Mouse (Mus musculus) frontal cortex, adult (tissue): Measurements from ENCODE around the gene Gm10134.
"Not testable (repeated sequence)": the region's sequence is repeated elsewhere in the genome, so short reads cannot be mapped to it uniquely, and the experiment has no call there.

Experiments used
- ATAC-seq: cut with Nextera tagmentation; 2 replicates; pipeline ENCODE4 v1.9.2; 2017; ENCODE audit warnings: mild to moderate bottlenecking, moderate library complexity, mixed read lengths; ENCODE audit not compliant: low TSS enrichment

Gene Gm10134

DNA sequence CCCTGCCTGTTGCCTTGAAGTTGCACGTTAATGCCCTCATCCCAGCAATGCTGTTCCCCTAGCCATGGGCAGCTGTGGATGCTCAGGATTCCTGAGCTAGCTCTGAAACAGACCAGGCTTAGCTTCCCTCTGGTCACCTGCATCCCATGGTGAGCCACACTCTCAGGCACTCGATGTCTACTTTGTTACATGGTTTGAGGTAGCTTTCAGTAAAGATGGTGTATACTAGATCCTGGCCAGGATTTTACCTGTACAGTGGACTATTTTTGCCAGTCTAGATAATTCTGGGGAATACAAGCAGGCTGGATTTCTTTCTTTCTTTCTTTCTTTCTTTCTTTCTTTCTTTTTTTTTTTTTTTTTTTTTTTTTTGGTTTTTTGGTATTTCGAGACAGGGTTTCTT lies at the start of gene Gm10134:
TSS of gene Gm10134 (plus strand) at position 301 of the 400 bp plus-strand sequence.
- ATAC-seq, result no peak

DNA sequence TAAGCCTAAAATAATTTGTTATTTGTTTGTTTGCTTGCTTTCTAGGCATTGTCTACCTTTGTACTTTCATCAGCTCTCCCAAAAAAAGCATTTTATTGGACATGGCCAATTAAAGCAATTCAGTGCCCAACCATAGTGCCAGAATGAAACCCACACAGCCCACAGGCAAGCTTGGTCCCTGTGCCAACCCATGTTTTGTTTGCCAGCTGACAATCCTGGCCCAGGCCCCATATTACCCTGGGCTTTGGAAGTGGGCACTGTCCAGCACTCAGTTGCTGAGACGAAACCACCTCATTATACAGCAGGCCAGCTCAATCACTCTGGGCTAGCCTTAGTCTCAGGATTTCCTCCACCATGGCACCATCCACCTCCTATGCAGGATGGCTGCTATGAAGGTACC lies 49.3 kb upstream of the Gm10134 start:
- ATAC-seq, result no peak

DNA sequence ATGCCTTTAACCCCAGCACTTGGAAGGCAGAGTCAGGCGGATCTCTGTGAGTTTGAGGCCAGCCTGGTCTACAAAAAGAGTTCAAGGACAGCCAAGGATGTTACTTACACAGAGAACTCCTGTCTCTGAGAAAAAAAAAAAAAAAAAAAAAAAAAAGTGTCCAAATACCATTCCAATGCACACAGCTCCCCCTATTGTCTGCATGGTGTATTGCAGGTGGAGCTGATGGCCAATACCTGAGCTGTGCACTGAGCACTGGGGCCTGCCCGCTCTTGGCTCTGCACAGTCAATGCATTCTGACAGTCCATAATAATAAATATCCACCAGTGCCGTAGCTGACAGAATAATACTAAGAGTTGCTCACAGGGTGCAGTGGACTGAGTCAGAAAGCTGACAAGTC lies 42.0 kb upstream of the Gm10134 start:
- ATAC-seq, result no peak

DNA sequence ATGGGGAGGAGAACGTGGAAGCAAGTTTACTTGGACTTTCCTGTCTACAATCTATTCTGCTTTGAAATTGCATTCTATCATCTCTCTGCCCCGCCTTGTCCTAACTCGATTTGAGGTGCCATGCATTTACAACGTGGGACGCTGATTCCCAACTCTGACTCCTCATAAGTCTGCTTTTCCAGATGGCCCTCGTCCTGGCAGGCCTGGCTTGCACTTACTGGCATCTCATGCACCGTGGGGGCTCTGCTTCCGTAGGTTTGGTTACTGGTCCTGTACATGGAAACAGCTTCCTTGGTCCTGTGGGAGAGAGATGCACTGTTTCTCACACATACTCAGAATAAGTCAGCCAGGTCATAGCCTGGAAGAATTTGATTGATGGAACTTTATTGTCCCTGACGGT lies 41.0 kb upstream of the Gm10134 start:
- ATAC-seq, result no peak

DNA sequence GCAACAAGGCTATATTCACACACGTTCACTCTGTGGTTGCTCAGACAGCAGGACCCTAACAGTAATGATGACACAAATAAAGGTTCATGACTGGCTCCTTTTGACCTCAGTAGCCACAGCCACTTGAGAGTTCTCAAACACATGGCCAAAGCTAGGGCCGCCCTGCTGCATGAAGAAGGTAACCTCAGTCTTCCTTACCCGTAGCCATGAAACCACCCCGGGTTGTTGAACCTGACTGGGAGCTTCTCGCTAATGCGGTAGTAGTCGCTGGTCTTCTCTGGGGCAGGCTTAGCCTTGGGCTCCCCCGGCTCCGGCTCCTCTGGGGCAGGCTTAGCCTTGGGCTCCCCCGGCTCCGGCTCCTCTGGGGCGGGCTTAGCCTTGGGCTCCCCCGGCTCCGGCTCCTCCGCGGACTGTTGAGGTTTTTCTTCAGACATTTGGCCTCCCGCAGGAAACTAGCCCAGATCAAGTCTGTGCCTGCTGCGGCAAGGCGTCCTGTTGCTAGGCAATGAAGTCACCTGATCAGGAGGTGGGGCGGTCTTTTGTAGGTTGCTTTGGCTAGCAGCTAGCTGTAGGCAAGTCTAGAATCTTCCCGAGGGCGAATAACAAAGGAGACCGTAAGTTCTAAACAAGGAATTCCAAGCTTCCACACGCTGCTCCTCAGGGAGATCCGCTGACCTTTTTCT lies 39.9 kb upstream of the Gm10134 start, which contains the start of gene 1700007K13Rik:
TSS of gene 1700007K13Rik (minus strand) at position 497 of the 683 bp plus-strand sequence.
- peak; percentile 81 for ATAC-seq

DNA sequence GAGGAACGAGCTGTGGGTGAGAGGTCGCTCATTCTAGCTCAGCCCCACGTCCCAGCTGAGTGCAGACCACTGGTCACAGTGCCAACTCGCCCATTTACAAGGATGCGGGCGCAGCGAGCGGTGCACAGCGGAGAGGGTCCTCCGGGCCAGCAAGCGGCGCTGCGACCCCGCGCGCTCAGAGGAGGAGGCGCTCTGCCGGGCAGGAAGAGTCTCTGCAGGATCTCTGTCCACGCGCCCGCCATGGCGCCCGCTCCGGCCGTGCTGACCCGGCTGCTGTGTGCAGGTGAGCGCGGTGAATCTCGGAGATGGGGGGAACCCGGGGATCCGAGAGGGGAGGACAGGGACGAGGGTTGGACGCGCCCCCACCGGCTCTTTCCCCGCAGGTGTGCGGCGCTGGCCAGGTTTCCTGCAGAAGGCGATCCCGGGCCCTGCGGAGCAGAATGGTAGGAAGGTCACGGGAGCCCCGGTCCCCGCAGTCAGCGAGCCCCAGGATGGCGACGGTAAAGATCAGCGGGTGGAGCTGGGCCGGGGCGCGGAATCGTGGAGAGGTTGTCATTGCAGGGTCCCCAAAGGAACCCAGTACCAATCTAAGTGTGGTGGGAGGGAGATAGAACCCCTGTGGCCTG lies 37.9 kb upstream of the Gm10134 start, which contains the start of gene Mrps2:
TSS of gene Mrps2 (plus strand) at position 207 of the 626 bp plus-strand sequence.
- ATAC-seq, result peak; percentile 89

DNA sequence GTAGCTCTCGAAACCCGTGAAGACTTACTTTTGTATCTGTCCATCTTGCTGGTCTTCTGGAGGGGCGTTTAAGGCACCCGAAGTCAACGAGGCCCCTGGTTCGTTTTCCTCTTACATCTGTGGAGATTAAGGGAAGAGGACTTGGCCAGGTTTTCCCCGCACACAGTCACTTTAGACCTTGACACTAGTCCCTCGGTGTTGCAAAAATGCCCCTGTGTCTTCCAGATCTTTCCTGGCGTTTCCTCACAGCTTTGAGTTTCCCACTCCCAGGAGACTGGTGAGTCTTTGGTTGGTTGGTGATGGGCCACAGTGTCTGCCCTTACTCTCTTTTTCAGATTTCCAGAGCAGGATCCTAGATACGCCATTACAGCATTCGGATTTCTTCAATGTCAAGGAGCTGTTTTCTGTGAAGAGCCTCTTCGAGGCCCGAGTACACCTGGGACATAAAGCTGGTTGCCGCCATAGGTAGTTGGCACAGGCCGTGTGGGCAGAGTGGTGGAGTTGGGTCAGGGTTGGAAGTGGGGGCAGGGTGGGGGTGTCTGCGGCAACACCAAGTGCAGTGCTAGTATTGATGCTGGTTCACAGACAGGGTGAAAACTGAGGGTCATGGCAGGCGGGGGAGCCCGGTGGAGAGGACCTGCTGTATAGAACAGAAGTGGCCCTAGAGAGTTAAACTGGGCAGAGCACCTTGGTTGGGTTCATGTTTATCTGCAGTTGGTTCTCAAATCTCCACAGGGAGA lies 37.2 kb upstream of the Gm10134 start:
- no peak for ATAC-seq

DNA sequence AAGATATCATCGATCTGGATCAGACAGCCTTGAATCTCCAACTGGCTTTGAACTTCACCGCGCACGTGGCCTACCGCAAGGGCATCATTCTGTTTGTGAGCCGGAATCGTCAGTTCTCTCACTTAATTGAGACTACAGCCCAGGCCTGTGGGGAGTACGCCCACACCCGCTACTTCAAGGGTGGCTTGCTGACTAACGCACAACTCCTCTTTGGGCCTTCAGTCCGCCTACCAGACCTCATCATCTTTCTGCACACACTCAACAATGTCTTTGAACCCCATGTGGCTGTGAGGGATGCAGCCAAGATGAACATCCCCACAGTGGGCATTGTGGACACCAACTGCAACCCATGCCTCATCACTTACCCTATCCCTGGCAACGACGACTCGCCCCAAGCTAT lies 36.4 kb upstream of the Gm10134 start:
- ATAC-seq, result no peak

DNA sequence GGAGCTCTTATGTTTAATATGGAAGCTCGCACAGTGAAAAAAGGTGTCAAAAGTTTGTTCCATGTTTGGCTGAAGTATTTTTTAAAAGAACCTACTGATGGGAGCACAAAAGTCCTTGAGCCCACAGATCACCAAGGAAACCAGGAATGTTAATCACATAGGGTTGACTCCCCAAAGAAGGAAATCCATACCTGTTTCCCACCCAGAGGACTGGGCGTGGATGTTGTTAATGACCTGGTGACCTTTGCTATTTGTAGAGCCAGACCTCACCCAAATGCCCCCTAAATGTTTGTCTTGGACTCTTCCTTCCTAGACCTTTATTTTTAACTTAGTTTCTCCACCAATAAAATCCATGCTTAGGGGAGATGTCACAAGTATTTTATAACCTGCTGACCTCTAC lies 35.3 kb upstream of the Gm10134 start:
- no peak for ATAC-seq

DNA sequence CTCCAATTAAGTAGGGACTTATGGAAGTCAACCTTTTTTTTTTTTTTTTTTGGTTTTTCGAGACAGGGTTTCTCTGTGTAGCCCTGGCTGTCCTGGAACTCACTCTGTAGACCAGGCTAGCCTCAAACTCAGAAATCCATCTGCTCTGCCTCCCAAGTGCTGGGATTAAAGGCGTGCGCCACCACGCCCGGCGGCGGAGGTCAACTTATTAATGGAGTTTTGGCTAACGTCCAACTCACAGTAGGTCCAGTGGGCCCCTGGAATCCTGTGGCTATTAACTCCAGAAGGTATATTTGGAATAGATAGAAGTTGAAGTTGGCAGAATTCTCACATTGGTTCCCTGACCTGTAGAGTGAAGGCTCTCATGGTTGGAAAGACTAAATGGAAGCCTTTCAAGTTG lies 33.9 kb upstream of the Gm10134 start:
- ATAC-seq, result not testable (repeated sequence)

DNA sequence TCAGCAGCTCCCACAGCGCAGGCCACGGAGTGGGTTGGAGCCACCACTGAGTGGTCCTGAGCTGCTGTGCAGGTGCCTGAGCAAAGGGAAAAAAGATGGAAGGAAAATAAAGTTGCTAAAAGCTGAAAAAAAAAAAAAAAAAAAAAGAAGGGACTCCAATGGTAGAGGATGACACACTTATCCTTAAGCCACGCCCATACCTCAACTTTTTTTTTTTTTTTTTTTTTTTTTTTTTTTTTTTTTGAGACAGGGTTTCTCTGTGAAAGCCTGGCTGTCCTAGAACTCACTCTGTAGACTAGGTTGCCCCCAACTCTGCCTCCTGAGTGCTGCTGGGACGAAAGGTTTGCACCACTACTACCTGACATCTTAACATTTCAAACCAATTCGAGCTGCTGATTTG lies 27.9 kb upstream of the Gm10134 start:
- ATAC-seq, result not testable (repeated sequence)

DNA sequence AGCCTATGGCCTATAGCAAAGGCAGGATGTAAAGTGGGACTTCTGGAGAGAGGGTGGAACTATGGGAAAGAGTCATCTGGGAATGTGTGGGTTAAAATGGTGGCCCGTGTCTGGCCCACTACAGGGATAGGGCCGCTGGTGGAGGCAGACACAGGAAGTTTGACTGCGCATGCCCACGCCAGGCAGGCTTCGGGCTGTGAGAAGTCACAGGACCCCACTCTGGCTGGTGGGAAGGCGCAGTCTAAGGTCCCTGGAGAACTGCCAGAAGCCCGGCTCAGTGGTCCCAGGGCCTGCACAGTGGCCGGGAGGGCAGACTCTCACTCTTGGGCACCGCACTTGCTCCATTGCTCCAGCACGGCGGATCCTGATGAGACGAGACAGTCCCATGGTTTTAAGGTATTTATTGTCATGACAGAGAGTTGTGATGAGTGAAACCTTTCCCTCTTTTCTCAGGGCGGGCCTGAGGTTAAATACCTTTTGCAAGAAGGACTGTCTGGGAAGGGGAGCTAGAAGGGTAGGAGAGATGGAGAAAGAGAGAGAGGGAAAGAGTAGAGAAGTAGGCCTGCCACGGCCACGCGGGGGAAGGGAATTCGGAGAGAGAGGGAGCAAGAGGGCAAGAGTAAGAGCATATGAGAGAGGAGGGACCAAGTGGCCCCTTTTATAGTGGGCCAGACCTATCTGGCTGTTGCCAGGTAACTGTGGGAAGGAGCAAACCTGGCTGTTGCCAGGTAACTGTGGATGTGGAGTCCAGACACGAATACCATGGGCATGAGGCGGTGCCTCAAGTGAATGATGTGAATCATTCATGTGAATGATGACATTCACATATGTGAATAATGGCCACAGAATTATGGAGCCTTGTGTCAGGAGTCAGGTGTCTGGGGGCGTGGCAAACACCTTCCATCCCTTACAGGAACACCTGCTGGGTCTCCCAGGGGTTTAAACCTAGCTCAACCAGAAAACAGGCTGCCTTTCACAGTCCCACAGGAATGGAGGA lies 26.4 kb upstream of the Gm10134 start:
- no peak for ATAC-seq

DNA sequence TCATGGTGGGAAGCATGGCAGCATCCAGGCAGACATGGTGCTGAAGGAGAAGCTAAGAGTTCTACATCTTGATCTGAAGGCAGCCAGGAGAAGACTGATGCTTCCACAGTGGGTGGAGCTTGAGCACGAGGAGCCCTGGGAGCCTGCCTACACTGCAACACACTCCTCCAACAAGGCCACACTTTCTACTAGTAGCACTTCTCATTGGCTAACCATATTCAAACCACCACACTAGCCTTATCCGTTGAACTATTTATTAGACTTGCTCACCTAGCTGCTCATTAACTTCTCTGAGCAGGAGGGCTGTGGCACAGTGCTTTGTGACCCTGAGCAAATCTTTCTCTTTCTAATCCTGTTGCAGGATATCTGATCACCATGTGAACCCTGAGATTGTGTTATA lies 22.0 kb upstream of the Gm10134 start:
- ATAC-seq, result no peak

DNA sequence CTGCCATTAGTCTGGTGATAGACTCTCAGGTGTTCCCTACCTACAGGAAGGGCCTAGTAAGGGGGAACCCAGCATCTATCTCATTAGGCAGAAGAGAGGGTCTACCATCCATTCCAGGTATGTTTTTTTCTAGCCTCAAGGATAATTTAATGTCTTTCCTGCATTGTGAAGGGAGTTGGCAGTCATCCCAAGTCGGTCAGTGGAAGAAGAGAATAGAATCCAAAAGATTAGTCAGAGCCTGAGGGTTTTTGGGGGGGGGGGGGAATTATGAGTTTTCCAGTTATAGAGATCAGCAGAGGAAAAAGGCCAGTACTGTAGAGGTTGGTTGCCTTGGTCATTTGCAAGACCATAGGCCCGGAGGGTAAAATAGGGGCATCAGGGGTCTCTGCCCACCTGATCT lies 11.4 kb upstream of the Gm10134 start:
- no peak for ATAC-seq

DNA sequence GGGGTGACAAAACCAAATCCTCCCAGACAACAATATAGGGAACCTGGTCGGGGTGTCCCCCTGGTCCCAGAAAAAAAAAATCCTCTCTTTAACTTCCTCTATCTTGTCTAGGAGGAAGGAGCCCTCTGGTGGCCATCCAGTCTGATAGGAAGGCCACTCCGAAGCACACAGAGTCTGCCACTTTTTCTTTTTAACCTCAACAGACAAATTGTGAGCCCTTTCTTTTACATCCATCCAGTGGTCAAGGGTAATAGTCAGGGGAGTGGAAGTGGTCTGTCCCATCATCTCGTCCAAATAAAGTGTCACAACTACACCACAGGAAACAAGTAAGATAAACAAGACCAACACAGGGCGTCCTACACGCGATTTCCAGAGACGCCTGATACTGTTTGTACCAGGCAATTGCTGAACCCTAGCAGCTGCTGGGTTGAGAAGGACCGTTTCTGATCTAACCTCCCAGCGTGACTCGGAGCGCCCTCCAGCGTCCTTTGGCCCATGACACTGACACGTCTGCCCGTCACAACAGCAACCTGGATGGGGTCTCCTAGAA lies 10.6 kb upstream of the Gm10134 start:
- no peak; the same call in 1 of the 2 replicates for ATAC-seq

DNA sequence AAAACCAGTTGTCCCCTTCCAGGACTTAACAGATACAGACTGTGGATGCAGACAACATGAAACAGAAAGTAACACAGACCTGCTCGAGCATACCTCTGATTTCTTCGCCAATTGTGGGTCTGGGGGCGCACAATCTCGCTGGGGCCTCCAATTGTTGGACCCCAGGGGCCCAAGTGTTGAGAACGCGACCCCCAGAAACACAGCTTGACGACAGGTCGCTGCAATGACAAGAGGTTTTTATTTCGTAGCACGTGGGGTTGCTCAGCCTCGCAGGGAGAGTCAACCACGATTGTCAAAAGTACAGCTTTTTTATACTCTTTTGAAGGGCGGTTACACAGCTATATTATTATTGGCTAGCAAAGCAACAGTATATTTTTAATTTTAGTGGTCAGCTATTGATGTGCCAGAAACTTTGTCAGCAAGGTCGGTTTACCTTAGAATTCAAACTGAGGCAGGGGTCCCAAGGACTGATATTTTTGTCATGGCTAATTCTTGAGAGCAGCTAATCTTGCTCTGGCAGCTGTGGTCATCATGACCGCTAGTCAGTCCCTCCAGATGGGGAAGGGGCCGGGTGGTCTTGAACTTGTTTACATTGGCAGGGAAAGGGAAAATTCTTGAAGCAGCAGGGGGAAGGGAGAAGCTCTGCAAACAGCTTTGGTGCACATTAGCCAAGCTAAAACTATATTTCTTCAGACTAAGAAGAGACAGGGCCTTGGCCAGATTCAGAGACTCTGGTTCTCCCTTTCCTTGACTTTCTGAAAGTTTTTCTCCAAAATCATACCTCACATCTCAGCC lies 9.9 kb upstream of the Gm10134 start:
- no peak for ATAC-seq

DNA sequence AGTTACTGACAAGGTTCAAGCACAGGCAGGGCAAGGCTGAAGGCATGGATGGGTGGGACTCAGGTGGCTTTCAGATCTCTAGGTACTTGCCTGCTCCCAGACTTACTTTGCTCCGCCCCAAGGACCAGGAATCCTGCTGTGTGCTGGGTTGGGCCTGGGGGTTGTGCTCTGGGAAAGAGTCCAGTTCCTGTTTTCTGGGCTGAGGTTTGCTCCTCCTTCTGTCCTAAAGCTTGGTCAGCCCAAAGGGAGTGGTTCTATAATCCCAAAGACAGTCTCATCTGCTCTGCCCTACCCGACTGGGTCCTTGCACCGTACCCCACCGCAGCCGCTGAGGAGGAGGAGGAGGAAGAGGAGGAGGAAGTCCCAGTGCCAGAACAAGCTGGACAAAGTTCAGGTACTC lies 9.2 kb upstream of the Gm10134 start, which contains the start of gene Gbgt1:
TSS of gene Gbgt1 (plus strand) at position 221 of the 400 bp plus-strand sequence.
- no peak for ATAC-seq

DNA sequence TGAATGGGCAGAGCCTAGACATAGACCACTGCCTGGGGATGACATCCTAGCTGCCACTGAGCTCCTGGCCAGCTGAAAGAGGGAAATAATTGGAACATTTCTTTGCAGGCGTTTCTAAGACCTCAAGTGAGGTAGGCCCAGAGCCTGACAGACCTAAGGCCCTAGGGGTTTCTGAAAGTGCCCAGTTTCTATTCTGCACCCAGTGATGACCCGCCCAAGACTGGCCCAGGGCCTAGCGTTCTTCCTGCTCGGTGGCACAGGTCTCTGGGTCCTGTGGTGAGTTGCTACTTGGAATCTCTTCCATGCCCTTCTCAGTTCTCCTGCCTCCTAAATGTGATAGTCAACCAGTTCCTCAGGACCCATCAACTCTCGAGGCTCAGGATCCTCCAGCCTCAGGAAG lies 8.3 kb upstream of the Gm10134 start:
- ATAC-seq, result no peak

DNA sequence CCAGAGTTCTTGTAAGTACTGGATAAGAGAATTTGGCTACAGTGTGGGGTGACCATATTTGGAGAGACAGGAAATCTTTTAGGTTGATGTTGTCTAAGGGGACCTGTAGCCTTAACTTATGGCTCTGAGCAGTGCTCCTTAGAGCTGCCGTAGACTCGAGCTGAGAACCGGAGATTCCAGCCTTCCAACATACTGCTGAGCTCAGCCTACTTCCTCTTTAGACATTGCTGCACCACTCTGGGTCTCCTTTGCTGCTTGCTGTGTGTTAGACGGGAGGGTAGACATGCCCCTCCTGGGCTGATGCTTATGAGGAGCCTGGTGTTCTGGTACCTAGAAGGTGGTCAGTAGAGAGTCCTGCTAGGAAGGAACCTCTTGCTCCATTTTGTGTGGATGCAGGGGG lies 7.5 kb upstream of the Gm10134 start:
- ATAC-seq, result no peak

DNA sequence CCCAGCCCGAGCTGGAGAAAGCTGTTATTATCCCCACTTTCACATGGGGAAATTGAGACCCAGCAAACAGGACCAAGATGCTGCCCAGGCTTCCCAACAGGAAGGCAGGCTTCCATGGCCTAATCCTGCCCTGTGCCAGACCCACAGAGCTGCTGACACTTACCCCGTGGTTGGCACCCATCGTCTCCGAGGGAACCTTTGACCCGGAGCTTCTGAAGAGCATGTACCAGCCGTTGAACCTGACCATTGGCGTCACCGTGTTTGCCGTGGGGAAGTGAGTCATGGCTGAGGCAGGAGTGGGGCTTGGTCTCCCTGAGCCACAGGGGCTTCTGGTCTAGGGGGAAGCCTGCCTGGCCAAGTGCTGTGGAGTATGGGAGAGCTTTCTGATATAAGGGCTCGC lies 2.9 kb upstream of the Gm10134 start:
- no peak for ATAC-seq
